Comparison of ENCODE assay signal across 40 mouse cellular contexts in the genomic region with DNA sequence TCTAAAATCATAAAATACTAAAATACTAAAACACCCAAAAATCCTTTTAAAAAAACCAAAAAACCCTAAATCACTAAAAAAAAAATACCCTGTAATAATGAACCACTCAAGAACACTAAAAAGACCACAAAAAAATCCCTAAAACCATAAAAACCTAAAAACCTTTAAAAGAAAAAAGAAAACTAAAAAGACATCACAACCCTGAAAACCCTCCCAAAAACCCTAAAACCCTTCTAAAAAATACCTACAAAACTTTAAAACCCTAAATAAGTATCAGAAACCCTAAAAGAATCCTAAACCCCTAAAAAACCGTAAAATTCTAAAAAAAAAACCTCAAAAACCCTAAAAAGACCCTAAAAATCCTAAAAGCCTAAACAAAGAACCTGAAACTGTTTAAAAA. TPM values are rescaled to one million over a fixed set of nuclear protein-coding genes. Genes with fewer than 3 reads are reported as not detected.
"Had no signal": no experiment of that assay in that cellular context is flagged by ENCODE, and none has a peak within 500 bp of the region (broad histone marks: within the 10 kb centered on the region; RNA-seq: fewer than 3 reads in every experiment).

No protein-coding gene starts in this region.

- H3K4me1 ChIP-seq: heart, embryonic 13.5 days; heart, embryonic 15.5 days; hindbrain, embryonic 13.5 days; hindbrain, embryonic 15.5 days; kidney, embryonic 15.5 days; limb, embryonic 13.5 days; limb, embryonic 15.5 days; liver, embryonic 12.5 days had no signal

- H3K27ac ChIP-seq: heart, adult 2 months; heart, embryonic 13.5 days; heart, embryonic 15.5 days; hindbrain, embryonic 13.5 days; hindbrain, embryonic 15.5 days; hindbrain, postnatal 0 days; kidney, embryonic 15.5 days; kidney, postnatal 0 days; limb, embryonic 13.5 days; limb, embryonic 15.5 days; liver, embryonic 12.5 days; liver, embryonic 14.5 days had no signal

- H3K9ac ChIP-seq: heart, embryonic 13.5 days; heart, embryonic 15.5 days; hindbrain, embryonic 13.5 days; hindbrain, embryonic 15.5 days; kidney, embryonic 15.5 days; limb, embryonic 13.5 days; limb, embryonic 15.5 days; liver, embryonic 12.5 days; liver, embryonic 14.5 days had no signal

- H3K4me2 ChIP-seq: heart, embryonic 11.5 days; heart, embryonic 13.5 days; heart, embryonic 15.5 days; hindbrain, embryonic 13.5 days; hindbrain, embryonic 15.5 days; kidney, embryonic 15.5 days; limb, embryonic 13.5 days; limb, embryonic 15.5 days; liver, embryonic 12.5 days had no signal

- H3K36me3 ChIP-seq: heart, embryonic 13.5 days; heart, embryonic 15.5 days; hindbrain, embryonic 13.5 days; hindbrain, embryonic 15.5 days; kidney, embryonic 15.5 days; limb, embryonic 15.5 days; liver, embryonic 12.5 days had no signal

- H3K4me3 ChIP-seq: heart, adult 2 months; heart, embryonic 13.5 days; heart, embryonic 15.5 days; hindbrain, embryonic 13.5 days; hindbrain, embryonic 15.5 days; kidney, embryonic 15.5 days; limb, embryonic 13.5 days; limb, embryonic 15.5 days; liver, embryonic 12.5 days had no signal

- ATAC-seq: hindbrain, postnatal 0 days; intestine, embryonic 16.5 days; liver, embryonic 12.5 days had no signal

- DNase-seq: gastrocnemius, postnatal 14 days; gastrocnemius, postnatal 36 days; heart, adult 11 months; heart, adult 2 months; heart, postnatal 14 days; heart, postnatal 36 days; kidney, adult 11 months; kidney, adult 2 months; kidney, adult 9 months; kidney, postnatal 14 days; kidney, postnatal 36 days; layer of hippocampus, adult 9-11 months; layer of hippocampus, postnatal 36 days; left cerebral cortex, postnatal 4 days had no signal

- H3K9me3 ChIP-seq: heart, embryonic 13.5 days; heart, embryonic 15.5 days; hindbrain, embryonic 13.5 days; hindbrain, embryonic 15.5 days; kidney, embryonic 15.5 days; limb, embryonic 13.5 days; limb, embryonic 15.5 days; liver, embryonic 12.5 days had no signal

- H3K27me3 ChIP-seq: heart, embryonic 13.5 days; heart, embryonic 15.5 days; hindbrain, embryonic 13.5 days; hindbrain, embryonic 15.5 days; kidney, embryonic 15.5 days; limb, embryonic 13.5 days; limb, embryonic 15.5 days; liver, embryonic 12.5 days had no signal

RNA-seq across cellular contexts. Expression of a gene that starts 32.8 kb away (rescaled TPM):
- total RNA-seq: gastrocnemius, adult 8-10 months; gastrocnemius, postnatal 14 days; gastrocnemius, postnatal 36 days; heart, adult 2 months; heart, postnatal 14 days; heart, postnatal 36 days; hematopoietic stem cell, adult 5-6 weeks; hindbrain, postnatal 0 days; layer of hippocampus, adult 18-20 months; layer of hippocampus, adult 8-10 months; layer of hippocampus, postnatal 14 days; layer of hippocampus, postnatal 36 days; left cerebral cortex, adult 18-20 months; left cerebral cortex, adult 8-10 months; left cerebral cortex, postnatal 10 days; left cerebral cortex, postnatal 25 days; left cerebral cortex, postnatal 4 days; liver, adult 2 months had no signal
- polyA plus RNA-seq: heart, adult 2 months; heart, embryonic 11.5 days; heart, embryonic 13.5 days; heart, embryonic 15.5 days; hindbrain, embryonic 11.5 days; hindbrain, embryonic 13.5 days; hindbrain, embryonic 15.5 days; intestine, embryonic 14.5 days; kidney, embryonic 15.5 days; limb, embryonic 11.5 days; limb, embryonic 13.5 days; limb, embryonic 15.5 days; liver, embryonic 12.5 days had no signal
